Mouse (Mus musculus) cortical plate, adult 2 months (tissue): ENCODE data around the gene Stmnd1.

ENCODE experiments used
- CTCF ChIP-seq: fragments of 200-500 bp; IDR thresholded peaks from 2 replicates; pipeline ENCODE4 v1.5.1; 2011; ENCODE audit warnings: mild to moderate bottlenecking, control low read depth, low read length; ENCODE audit not compliant: insufficient read depth; ENCODE audit errors: extremely low read depth
- POLR2A ChIP-seq: fragments of 200-500 bp; IDR thresholded peaks from 2 replicates; pipeline ENCODE4 v1.6.1; 2011; ENCODE audit warnings: mild to moderate bottlenecking, low read length, control low read depth; ENCODE audit not compliant: insufficient read depth; ENCODE audit errors: extremely low read depth

DNA sequence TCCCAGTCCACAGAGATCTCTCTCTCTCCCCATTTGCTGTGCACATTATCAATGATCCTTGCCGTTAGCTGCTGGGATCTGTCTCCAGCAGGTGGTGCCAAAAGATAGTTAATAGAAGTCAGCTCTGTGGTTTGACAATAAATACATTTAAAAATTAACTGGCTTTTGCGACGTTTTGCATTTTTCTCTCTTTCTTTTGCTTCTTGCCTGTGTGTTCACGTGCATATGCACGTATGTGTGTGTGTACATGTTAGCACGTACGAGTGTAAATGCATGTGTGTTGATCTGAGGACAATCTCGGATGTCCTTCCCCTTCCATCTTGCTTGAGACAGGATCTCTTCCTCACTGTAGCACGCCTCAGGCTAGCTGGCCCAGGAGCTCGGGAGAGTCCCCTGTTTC lies 37.3 kb downstream of the Stmnd1 start:
- peak; percentile 84 for TF ChIP-seq CTCF
- no peak for TF ChIP-seq POLR2A
